Mouse (Mus musculus) embryo, embryonic 11.5 days (tissue): Measurements from ENCODE around the gene Vsnl1.

Source experiments
- DNase-seq: peaks from one replicate; pipeline ENCODE4 v3.0.0-alpha.2; 2012; ENCODE audit warnings: low read depth, low spot score

Vsnl1 gene

GRCm38 (mm10) chr12:11384754-11385153 lies 51.7 kb downstream of the Vsnl1 start:
- DNase-seq, result no peak

DNA sequence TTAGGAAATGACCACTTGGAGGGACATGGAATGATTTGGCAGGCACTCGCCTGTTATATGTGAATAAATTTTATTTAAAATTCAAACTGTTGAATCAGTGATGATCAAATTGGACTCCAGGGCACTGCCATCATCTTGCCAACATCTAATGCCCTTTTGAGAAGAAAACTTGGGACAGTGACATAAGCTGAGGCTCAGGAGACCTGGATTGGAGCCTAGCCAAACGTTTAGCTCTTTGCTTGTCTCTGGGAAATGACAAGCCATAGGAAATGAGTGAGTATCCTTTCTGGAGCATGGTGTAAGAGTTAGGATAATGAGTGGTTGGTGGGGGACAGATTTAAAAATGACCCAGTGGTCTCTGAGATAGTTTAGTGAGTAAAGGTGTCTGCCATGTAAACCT lies 57.0 kb downstream of the Vsnl1 start:
- DNase-seq, result no peak

DNA sequence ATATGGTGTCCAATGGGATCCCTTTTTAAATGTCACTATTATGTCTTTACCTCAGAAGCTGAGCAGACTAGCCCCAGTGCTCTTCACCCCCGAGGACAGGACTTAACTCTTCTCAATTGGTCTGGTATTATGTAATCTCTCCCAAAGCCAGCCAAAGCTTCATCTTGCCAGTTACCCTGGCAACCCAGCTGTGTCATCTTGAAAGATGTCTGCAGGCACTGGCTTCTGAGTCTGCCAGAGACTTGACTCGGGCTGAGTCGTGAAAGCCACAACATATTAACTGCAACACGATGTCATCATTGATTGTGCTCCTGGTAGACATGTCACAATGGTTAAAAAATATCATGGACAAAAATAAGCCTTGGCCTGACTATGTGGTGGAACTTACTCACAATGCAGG lies 66.4 kb downstream of the Vsnl1 start:
- no peak for DNase-seq

GRCm38 (mm10) chr12:11367099-11367765 lies 69.2 kb downstream of the Vsnl1 start:
- DNase-seq, result no peak

GRCm38 (mm10) chr12:11364870-11365269 lies 71.5 kb downstream of the Vsnl1 start:
- DNase-seq, result no peak

- DNase-seq, result no peak
Measured at GRCm38 (mm10) chr12:11362435-11362834, 74.0 kb downstream of the Vsnl1 start.

GRCm38 (mm10) chr12:11350895-11351294 lies 85.5 kb downstream of the Vsnl1 start:
- DNase-seq, result peak; percentile 51

GRCm38 (mm10) chr12:11349870-11350269 lies 86.5 kb downstream of the Vsnl1 start:
- no peak for DNase-seq

DNA sequence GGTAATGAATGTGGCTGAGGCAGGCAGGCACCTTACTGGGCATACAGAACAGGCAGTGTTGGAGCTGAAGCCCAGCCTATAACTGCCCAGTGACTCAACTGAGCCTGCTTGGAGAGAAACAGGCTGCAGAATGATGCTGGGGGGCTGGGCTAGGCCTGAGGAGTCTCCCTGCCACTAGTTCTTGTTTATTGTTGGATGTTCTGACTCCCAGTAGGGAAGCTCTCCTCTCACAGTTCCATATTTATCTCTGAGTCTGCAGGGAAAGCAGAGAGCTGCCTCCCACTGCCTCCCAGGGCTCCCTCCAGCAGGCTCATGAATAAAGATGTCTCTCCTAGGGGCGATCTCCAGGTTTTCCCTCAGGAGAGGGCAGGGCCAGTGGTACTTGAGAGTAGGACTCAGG lies 88.0 kb downstream of the Vsnl1 start:
- no peak for DNase-seq

DNA sequence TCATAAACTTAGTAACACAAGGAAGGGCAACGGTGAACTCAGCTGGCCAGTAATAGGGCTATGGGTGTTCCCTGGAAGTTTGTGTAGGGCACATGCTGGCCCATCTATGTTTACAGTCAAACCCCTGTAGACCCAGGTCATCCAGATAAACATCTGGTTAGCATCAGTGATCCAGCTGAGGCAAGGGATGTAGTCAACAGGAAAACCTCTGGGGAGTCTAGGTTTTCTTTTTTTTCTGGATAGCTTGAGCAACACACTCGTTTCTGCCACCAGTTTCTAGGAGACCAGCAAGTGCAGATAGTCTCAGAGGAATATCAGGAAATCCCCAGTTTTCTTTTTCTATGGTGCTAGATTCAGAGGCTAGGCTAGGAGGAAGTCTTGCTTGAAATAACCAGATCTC lies 90.5 kb downstream of the Vsnl1 start:
- no peak for DNase-seq

DNA sequence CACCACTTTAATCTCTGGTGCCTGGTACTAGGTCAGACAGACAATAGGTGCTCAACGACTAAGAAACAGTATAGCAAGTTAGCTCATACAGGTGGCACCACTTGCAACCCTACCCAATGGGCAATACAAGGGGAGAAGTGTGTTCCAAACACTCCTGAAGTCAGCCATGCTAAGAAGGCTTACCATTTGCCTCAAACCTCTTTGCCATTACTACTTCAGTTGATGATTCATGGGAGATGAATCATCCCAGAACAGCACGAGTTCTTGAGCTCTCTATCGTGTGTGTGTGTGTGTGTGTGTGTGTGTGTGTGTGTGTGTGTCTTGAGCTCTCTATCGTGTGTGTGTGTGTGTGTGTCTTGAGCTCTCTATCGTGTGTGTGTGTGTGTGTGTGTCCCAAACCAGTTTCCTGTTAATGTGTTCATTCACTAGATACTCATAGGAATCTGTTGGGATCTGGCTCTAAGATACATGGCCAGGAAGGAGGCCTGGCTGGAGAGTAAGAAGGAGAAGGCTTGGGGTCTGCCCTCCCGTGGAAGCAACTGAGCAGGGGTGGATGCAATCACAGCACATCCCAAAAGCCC lies 94.3 kb downstream of the Vsnl1 start:
- DNase-seq, result no peak

GRCm38 (mm10) chr12:11338251-11338650 lies 98.2 kb downstream of the Vsnl1 start:
- DNase-seq, result no peak

GRCm38 (mm10) chr12:11336845-11337244 lies 99.6 kb downstream of the Vsnl1 start:
- DNase-seq, result peak; percentile 36

DNA sequence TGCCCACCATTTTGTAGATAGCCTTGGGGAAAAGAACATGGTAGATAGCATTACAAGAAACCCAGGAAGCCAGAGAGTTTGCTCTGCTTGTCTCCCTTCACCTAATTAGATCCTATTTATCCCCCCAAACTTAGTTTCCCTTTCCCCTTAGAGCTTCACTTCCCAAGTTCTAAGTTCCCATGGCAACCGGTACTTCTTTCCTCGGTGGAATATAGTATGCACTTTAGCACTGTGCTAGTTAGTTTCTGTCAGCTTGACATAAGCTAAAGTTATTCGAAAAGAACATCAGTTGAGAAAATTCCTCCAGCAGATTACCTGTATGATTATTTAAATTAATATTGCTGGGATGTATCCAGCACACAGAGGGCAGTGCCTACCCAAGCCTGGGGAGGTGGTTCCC lies 109.9 kb downstream of the Vsnl1 start:
- no peak for DNase-seq

DNA sequence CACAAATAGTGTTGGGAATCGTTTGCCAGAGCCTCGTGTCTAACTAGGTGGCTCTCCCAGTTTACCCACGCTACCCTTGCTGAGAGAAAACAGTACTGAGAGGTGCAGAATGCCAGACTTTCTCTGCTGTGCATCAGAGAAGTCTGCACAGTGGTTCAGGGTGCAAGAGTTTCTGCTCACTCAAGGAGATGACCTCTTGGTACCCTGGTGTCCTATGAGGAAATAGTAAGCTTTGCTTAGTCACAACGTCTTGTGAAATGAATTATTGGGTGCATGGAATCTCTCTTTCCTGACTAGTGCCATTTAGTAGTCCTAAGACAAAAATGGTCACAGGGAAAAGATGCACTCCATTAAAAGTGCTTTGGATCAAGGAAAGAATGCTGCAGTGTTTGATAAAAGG lies 111.9 kb downstream of the Vsnl1 start:
- no peak for DNase-seq

DNA sequence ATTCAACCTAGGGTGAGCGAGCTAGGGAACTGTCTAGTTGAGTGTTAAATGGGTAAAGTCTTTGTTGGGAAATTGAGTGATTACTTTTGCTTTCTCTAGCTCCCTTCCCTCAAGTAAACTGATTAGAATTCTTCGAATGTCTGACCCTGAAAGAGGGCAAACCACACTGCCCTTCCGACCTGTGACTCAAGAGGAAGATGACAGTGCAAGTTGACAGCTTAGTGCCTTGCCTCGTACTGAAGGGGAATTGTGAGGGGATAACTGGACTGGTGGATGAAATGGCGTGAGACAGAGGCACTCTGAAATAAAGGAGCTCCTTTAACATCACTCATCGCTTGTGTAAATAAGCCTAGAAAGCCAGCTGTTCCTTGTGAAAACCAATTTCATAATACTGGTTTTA lies 118.7 kb downstream of the Vsnl1 start:
- DNase-seq, result no peak

DNA sequence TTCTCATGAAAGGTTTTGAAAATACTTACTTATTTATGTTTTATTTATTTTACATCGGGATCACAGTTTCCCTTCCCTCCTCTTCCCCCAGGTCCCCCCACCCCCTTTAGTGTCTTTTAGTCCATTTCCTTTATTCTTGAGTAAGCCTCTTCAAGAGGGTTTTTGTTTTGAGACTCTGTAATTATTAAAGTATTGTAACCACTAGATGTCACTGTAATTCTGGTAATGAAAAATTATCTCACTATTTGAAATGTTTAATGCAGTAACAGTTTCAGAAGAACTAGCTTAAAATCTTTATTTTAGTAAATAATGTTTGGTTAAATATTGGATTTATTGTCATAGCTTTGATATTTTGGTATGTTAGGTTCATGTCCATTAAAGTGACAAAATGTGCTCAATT lies 122.6 kb downstream of the Vsnl1 start:
- no peak for DNase-seq

DNA sequence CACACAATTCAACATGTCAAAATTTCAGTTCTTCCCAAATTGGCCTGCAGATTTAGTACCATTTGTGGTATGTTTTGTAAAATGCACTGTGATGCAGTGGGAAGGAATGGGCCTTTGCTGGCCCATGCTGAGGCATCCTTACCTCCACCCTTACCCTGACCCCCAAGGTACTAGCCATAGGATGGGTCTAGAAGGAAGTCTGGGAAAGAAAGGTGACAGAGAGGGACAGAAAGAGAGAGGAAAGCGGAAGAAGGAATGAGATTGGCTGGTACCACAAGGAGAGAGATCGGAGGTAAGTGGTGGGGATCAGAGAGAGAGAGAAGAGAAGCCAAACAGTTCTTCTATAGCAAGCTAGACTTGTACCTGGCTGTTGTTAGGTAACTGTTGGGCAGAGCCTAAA lies 125.3 kb downstream of the Vsnl1 start:
- DNase-seq, result no peak

DNA sequence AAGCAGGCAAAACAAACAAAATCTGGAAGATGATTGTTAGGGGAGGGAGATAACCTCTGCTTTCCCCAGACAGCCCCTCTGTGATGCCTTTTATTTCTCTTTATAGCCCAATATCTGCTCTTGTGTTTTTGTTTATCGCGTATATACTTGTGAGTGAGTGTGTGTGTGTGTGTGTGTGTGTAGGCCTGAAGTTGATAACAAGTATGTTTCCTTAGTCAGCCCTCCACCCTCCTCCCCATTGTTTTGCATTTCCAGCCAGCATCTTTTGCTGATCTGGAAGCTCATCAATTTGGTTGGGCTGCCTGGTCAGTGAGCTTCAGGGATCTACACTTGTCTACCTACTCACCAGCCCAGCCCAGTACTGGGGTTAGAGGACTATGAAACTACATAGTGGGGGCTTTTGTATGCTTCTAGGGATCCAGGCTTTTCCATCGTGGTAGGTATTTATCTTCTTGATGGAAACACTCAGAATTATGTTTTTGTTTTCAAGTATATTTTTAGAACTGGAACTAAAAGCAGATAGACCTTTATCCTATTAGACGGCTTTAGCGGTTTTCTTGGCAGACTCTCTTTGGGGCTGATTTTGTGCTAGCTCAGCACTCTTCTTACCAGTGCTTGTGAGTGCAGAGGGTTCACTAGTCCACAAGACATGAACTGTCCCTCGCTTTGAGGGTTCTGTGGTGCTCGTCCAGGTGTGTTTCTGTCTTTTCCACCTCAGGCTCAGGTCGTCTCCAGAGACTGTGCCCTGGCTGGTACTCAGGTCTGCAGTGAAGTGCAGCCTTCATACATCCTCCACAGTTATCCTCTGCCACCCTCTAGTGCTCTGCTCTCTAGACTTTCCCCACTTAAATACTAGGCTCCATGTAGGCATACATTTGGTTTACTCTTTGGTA lies 129.4 kb downstream of the Vsnl1 start:
- no peak for DNase-seq

DNA sequence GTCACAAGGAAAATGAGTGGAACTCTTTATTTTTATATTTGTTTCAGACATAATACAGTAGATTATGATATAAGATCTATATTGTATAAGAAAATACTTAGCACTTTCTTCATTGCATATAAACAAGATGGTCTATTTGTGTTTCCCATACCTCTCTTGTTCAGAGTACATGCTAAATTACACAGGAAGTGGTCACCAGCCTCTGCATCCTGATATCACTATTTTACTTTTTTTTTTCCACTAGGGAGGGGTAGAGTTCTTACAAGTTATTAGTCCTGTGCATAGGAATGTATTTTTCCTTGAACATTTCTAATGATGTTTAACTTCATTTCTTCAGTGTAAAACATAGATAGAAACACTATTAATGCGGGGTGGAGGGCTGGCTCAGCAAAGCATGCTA lies 135.6 kb downstream of the Vsnl1 start:
- no peak for DNase-seq

- no peak for DNase-seq
Measured at GRCm38 (mm10) chr12:11286382-11286781, 150.0 kb downstream of the Vsnl1 start.

DNA sequence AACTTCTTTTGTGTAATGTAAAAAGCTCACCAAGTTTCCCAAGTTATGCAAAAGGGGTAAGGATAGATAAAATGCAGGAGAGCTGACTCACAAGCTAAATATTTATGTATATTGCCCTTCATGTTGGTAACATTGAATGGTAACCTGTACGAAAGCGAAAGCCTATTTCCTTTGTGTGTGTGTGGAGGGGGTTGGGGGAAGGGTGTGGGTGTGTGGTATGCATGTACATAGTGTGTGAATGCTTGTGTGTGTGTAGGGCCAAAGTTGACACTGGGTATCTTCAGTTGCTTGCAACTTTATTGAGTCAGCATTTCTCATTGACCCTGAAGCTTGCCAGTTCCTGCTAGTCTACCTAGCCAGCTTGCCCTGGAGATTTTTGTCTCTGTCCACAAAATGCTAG lies 154.8 kb downstream of the Vsnl1 start:
- DNase-seq, result no peak

- no peak for DNase-seq
Measured at GRCm38 (mm10) chr12:11279886-11280285, 156.5 kb downstream of the Vsnl1 start.
